Mouse (Mus musculus): ENCODE data around the gene Plpp7.

DNA sequence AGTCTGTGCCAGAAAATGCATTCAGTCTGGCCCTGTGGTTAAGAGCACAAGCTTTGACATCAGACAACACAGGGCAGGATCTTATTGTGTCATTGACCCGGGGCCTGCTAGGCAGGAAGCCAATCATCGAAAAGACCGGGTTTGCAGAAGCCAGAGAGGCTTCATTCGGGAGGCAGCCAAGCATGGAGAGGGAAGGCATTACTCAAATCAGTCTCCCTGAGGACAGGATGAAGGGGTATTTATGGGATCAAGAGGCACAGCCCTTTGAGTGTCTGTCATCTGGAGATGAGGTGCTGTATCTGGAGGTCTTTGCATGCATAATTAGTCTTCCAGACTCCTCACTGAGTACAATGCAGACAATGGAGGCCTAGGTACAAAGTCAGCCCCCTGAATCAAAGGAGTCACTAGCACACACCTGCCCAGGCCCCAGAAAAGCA, 45.2 kb downstream of the Plpp7 start:
- TF ChIP-seq CTCF (conservative IDR thresholded peaks at IDR 0.05; ENCODE audit: insufficient read depth, insufficient read length, low read depth, low read length) = no peak
- TF ChIP-seq POLR2A (IDR thresholded peaks at IDR 0.05; ENCODE audit: low read depth, low read length) = no peak

All from kidney, adult 2 months (tissue).